Mouse (Mus musculus) midbrain, embryonic 10.5 days (tissue): ENCODE measurements around the gene Zfp972. TPM values are rescaled to one million over a fixed set of nuclear protein-coding genes. Genes with fewer than 3 reads are reported as not detected.
A peak's percentile ranks its signal among the peaks of the same experiment; 100 is the strongest.
"Not testable (repeated sequence)": the region's sequence is repeated elsewhere in the genome, so short reads cannot be mapped to it uniquely, and the experiment has no call there.

ENCODE experiments used
- DNase-seq: peaks from one replicate; pipeline ENCODE4 v3.0.0-alpha.2; 2017; ENCODE audit warnings: low spot score
- H3K27ac ChIP-seq: fragments of 300-500 bp; sonication (generic); replicated peaks from 2 replicates; pipeline ENCODE4 v1.5.1; 2016; ENCODE audit warnings: mild to moderate bottlenecking
- H3K27me3 ChIP-seq: fragments of 300-500 bp; sonication (generic); 2 replicates; pipeline ENCODE4 v1.6.1; 2016; ENCODE audit warnings: low read depth, mild to moderate bottlenecking; ENCODE audit not compliant: poor library complexity, severe bottlenecking
- H3K36me3 ChIP-seq: fragments of 300-500 bp; sonication (generic); 2 replicates; pipeline ENCODE4 v1.6.1; 2016; ENCODE audit warnings: mild to moderate bottlenecking, moderate library complexity
- H3K4me1 ChIP-seq: fragments of 300-500 bp; sonication (generic); 2 replicates; pipeline ENCODE4 v1.6.1; 2016
- H3K4me3 ChIP-seq: fragments of 300-500 bp; sonication (generic); 2 replicates; pipeline ENCODE4 v1.5.1; 2016; ENCODE audit warnings: mild to moderate bottlenecking, moderate library complexity
- H3K9me3 ChIP-seq: fragments of 300-500 bp; sonication (generic); replicated peaks from 2 replicates; pipeline ENCODE4 v1.6.1; 2016; ENCODE audit warnings: mild to moderate bottlenecking
- WGBS: fragments of 180-500 bp; shearing (Covaris S2); methylation state at CpG from one replicate; pipeline ENCODE4 v1.1.7; 2016; 5-methylcytosine and 5-hydroxymethylcytosine counted together
- polyA plus RNA-seq: library from polyadenylated mRNA; unstranded; fragments of >200 nt; fragmentation: Nextera tagmentation; extraction: Ambion mirVana; gene quantifications from 2 replicates; pipeline ENCODE4 v1.2.1, GENCODE M21; 2016

The Zfp972 gene
- polyA plus RNA-seq: not detected in 2 replicates

- WGBS: 65% methylated on average over 4 of the region's 5 CpGs
- not testable (repeated sequence) for H3K4me1 ChIP-seq, H3K4me3 ChIP-seq, DNase-seq, H3K36me3 ChIP-seq, H3K27me3 ChIP-seq, H3K9me3 ChIP-seq, H3K27ac ChIP-seq
Observed at GRCm38 (mm10) chr2:177925563-177926103, at the start of gene Zfp972. Gene Zfp972, minus strand, starts transcription at chr2:177925613.

- not testable (repeated sequence) for H3K4me3 ChIP-seq, H3K9me3 ChIP-seq, H3K36me3 ChIP-seq, H3K27me3 ChIP-seq, DNase-seq, H3K4me1 ChIP-seq, H3K27ac ChIP-seq
- 79% methylated on average over 7 of the region's 7 CpGs for WGBS
Observed at GRCm38 (mm10) chr2:177974814-177975213, 49.4 kb upstream of the Zfp972 start.

DNA sequence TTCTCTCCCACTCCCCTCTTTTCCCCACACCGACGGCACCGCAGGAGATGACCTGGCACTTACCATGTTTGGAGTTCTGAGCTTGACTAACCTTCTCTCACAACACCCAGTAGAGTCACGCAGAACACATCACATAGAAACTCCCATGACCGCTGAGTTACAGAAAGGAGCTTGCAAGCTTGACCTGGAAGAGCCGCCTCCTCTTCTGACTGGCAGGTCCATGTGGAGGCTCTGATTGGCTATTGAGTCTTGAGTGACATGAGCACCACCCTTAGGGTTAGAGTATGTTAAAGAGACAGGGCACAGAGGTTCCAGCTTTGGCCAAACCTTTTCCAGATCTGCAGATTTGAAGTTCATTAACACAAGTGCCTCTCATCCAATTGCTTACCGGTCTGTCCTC is 31.7 kb upstream of the Zfp972 start, which contains the start of gene Gm14326:
Gm14326 (minus strand) TSS at position 153 of the 400 bp plus-strand sequence.
- not testable (repeated sequence) for H3K36me3 ChIP-seq, DNase-seq, H3K4me1 ChIP-seq, H3K9me3 ChIP-seq, H3K27me3 ChIP-seq
- peak within 1 kb of the TSS; percentile 55 for H3K4me3 ChIP-seq
- 0 out of 2 replicates have a peak within 1 kb of the TSS, but pooled peaks have one; percentile 57 for H3K27ac ChIP-seq
- 0% methylated on average over 7 of the region's 7 CpGs for WGBS

GRCm38 (mm10) chr2:177956734-177957133 is 31.3 kb upstream of the Zfp972 start:
- DNase-seq: peak; percentile 9
- H3K27ac ChIP-seq: 0 out of 2 replicates have a peak overlapping the region, but pooled peaks have one; percentile 57
- H3K9me3 ChIP-seq: not testable (repeated sequence)

DNA sequence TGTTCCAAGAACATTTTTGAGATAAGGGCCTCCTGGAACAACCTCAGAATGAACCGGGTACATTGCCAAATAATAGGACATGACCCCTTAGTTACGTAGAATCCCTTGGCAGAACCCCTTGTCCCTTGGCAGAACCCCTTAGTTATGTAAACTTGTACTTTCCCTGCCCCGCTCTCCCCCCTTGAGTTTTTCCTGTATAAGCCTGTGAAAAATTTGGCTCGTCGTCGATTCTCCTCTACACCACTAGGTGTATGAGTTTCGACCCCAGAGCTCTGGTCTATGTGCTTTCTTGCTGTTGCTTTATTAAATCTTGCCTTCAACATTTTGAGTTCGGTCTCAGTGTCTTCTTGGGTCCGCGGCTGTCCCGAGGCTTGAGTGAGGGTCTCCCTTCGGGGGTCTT is 22.1 kb downstream of the Zfp972 start:
- H3K27me3 ChIP-seq, H3K4me1 ChIP-seq: not testable (repeated sequence)
- WGBS: 91% methylated on average over 4 of the region's 12 CpGs

More at GRCm38 (mm10) chr2:177956734-177957133, 31.3 kb upstream of the Zfp972 start:
- 2% methylated on average over 18 of the region's 18 CpGs for WGBS
- not testable (repeated sequence) for H3K27me3 ChIP-seq, H3K36me3 ChIP-seq, H3K4me1 ChIP-seq
- H3K4me3 ChIP-seq: peak overlapping the region; percentile 55

GRCm38 (mm10) chr2:177898171-177898570 is 27.2 kb downstream of the Zfp972 start:
- not testable (repeated sequence) for H3K4me1 ChIP-seq, H3K36me3 ChIP-seq, H3K4me3 ChIP-seq, H3K27ac ChIP-seq, H3K27me3 ChIP-seq, DNase-seq, H3K9me3 ChIP-seq
- 87% methylated on average over 2 of the region's 3 CpGs for WGBS

More for the DNA sequence above, 22.1 kb downstream of the Zfp972 start:
- not testable (repeated sequence) for H3K27ac ChIP-seq, H3K4me3 ChIP-seq, DNase-seq, H3K9me3 ChIP-seq, H3K36me3 ChIP-seq

- not testable (repeated sequence) for H3K27me3 ChIP-seq, DNase-seq, H3K9me3 ChIP-seq, H3K36me3 ChIP-seq, H3K4me1 ChIP-seq, H3K27ac ChIP-seq
- peak within 1 kb of the TSS; percentile 27; the same call in 1 of the 2 replicates for H3K4me3 ChIP-seq
- WGBS: 52% methylated on average over 9 of the region's 13 CpGs
Observed at GRCm38 (mm10) chr2:177897046-177897578, 28.3 kb downstream of the Zfp972 start, which contains the start of gene Gm14327. Gene Gm14327, plus strand, starts transcription at chr2:177897096.

DNA sequence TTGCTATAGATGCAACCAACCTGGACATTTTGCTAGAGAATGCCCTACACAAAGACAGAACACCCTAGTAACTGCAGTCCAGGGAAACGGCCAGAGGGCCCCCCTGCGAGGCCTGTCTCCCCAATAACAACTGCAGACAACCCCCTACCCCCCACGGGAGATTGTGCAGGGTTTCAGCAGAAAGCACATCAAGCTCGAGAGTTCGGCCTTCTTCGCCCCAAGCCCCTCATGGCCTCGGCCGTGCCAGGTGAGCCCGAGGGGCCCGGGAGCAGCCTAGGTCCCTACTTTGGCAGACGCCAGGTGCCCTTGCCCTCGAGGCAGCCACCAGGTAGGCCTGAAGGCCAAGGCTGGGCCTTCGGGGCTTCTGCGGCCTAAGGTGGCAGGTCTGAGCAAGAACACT is 37.7 kb downstream of the Zfp972 start:
- H3K27ac ChIP-seq, H3K9me3 ChIP-seq, DNase-seq, H3K4me1 ChIP-seq, H3K4me3 ChIP-seq, H3K36me3 ChIP-seq, H3K27me3 ChIP-seq: not testable (repeated sequence)
- WGBS: 92% methylated on average over 14 of the region's 14 CpGs

GRCm38 (mm10) chr2:177862254-177862653 is 63.2 kb downstream of the Zfp972 start:
- not testable (repeated sequence) for H3K27ac ChIP-seq, H3K36me3 ChIP-seq, H3K4me1 ChIP-seq, H3K4me3 ChIP-seq, DNase-seq, H3K9me3 ChIP-seq, H3K27me3 ChIP-seq
- WGBS: 86% methylated on average over 2 of the region's 2 CpGs

Other genes starting within 250 kb of the Zfp972 start
- gene Gm14322, start 166.3 kb downstream of the Zfp972 start, polyA plus RNA-seq: 6.4 and 8.9 TPM in 2 replicates
- gene Gm14325, start 85.3 kb downstream of the Zfp972 start, polyA plus RNA-seq: 40.7 and 42.7 TPM in 2 replicates
- gene Gm14327, start 28.5 kb downstream of the Zfp972 start, polyA plus RNA-seq: 2.3 and 2.9 TPM in 2 replicates
- gene Gm14326, start 31.7 kb upstream of the Zfp972 start, polyA plus RNA-seq: 18.2 and 19.5 TPM in 2 replicates
- 13.3 and 14.7 TPM in 2 replicates for gene Zfp971, start 97.7 kb upstream of the Zfp972 start, polyA plus RNA-seq
- 17.6 and 18.0 TPM in 2 replicates for gene Zfp931, start 152.9 kb upstream of the Zfp972 start, polyA plus RNA-seq
- gene Phactr3, start 193.4 kb upstream of the Zfp972 start, polyA plus RNA-seq: 5.8 and 6.7 TPM in 2 replicates